ENCODE assay signal across 8 mouse cellular contexts in the genomic region with DNA sequence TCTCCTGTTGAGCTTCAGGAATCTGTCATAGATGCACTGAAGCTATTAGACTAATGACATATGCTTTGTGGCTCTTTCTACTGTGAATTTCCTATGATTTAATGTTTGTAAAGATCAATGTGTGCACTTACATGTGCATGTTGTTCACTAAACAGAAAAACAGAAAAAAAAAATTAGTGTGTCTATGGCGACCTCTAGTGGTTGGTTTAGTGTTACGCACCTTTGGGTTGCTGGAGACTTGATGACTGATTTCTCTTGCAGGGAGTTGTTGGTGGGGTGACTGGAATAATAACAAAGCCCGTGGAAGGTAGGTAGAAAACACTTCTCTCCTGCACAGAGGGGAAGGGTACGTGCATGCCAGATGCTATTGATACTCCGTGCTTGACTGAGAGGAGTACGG.
A peak's percentile ranks its signal among the peaks of the same experiment; 100 is the strongest.
DNase-seq lines count a peak whose midpoint lies in the region; ATAC-seq and TF ChIP-seq lines count a peak whose summit lies in the region.

No protein-coding gene starts in this region.

- no peak overlapping the region for H3K4me2 ChIP-seq in forebrain, embryonic 14.5 days (ENCODE audit: low read length)
- no peak overlapping the region for H3K4me2 ChIP-seq in forebrain, embryonic 16.5 days (ENCODE audit: low read length)
- H3K4me2 ChIP-seq in liver, postnatal 0 days (ENCODE audit: low read depth, low read length) = no peak overlapping the region
- H3K4me2 ChIP-seq in liver, embryonic 12.5 days = no peak overlapping the region
- no peak overlapping the region for H3K4me2 ChIP-seq in midbrain, postnatal 0 days (ENCODE audit: low read depth, low read length, poor library complexity, severe bottlenecking)

- no peaks in the 10 kb centered on the region for H3K9me3 ChIP-seq in forebrain, embryonic 14.5 days (replicated peaks; ENCODE audit: control insufficient read depth, low read length)
- no peaks in the 10 kb centered on the region for H3K9me3 ChIP-seq in forebrain, embryonic 16.5 days (ENCODE audit: control insufficient read depth, low read length)
- no peaks in the 10 kb centered on the region for H3K9me3 ChIP-seq in liver, postnatal 0 days (ENCODE audit: low read length)
- H3K9me3 ChIP-seq in liver, embryonic 12.5 days (replicated peaks) = no peaks in the 10 kb centered on the region
- H3K9me3 ChIP-seq in midbrain, postnatal 0 days (ENCODE audit: low read length) = no peaks in the 10 kb centered on the region

- no peaks in the 10 kb centered on the region for H3K4me1 ChIP-seq in forebrain, embryonic 14.5 days (ENCODE audit: control insufficient read depth, insufficient read depth, low read length)
- H3K4me1 ChIP-seq in forebrain, embryonic 16.5 days (replicated peaks; ENCODE audit: control insufficient read depth, insufficient read depth, low read length) = no peaks in the 10 kb centered on the region
- no peaks in the 10 kb centered on the region for H3K4me1 ChIP-seq in liver, postnatal 0 days (ENCODE audit: insufficient read depth)
- no peaks in the 10 kb centered on the region for H3K4me1 ChIP-seq in liver, embryonic 12.5 days
- no peaks in the 10 kb centered on the region for H3K4me1 ChIP-seq in midbrain, postnatal 0 days (ENCODE audit: insufficient read depth, low read length)

- H3K9ac ChIP-seq in forebrain, embryonic 14.5 days (ENCODE audit: low read length) = no peak overlapping the region
- no peak overlapping the region for H3K9ac ChIP-seq in forebrain, embryonic 16.5 days (replicated peaks; ENCODE audit: low read depth, low read length)
- no peak overlapping the region for H3K9ac ChIP-seq in liver, postnatal 0 days (replicated peaks)
- no peak overlapping the region for H3K9ac ChIP-seq in liver, embryonic 12.5 days
- H3K9ac ChIP-seq in midbrain, postnatal 0 days (replicated peaks; ENCODE audit: low read length, poor library complexity, severe bottlenecking) = no peak overlapping the region

- no peaks in the 10 kb centered on the region for H3K27me3 ChIP-seq in forebrain, embryonic 14.5 days (replicated peaks; ENCODE audit: control insufficient read depth, insufficient read depth, low read length)
- H3K27me3 ChIP-seq in forebrain, embryonic 16.5 days (replicated peaks; ENCODE audit: control insufficient read depth, insufficient read depth, low read length) = no peaks in the 10 kb centered on the region
- H3K27me3 ChIP-seq in liver, postnatal 0 days (ENCODE audit: insufficient read depth, low read length) = no peaks in the 10 kb centered on the region
- H3K27me3 ChIP-seq in liver, embryonic 12.5 days (replicated peaks) = no peaks in the 10 kb centered on the region
- no peaks in the 10 kb centered on the region for H3K27me3 ChIP-seq in midbrain, postnatal 0 days (ENCODE audit: insufficient read depth, low read length)

- peak; percentile 82 for DNase-seq in forebrain, embryonic 14.5 days (ENCODE audit: low spot score)
- no peak for DNase-seq in liver, postnatal 0 days
- DNase-seq in c-Kit-positive CD71-negative TER-119-negative erythroid progenitor cells, embryonic 14.5 days (ENCODE audit: low read depth) = peak; percentile 23
- peak; percentile 80 for DNase-seq in midbrain, postnatal 0 days (ENCODE audit: low spot score)
- DNase-seq in adrenal gland, adult 2 months = no peak

- no peak for TF ChIP-seq EP300 in liver, postnatal 0 days (IDR thresholded peaks at IDR 0.05; ENCODE audit: low read depth)

- no peak overlapping the region for H3K4me3 ChIP-seq in forebrain, embryonic 14.5 days (ENCODE audit: low read depth, low read length)
- no peak overlapping the region for H3K4me3 ChIP-seq in forebrain, embryonic 16.5 days (replicated peaks; ENCODE audit: low read length)
- no peak overlapping the region for H3K4me3 ChIP-seq in liver, postnatal 0 days (ENCODE audit: low read depth, low read length)
- H3K4me3 ChIP-seq in liver, embryonic 12.5 days = no peak overlapping the region
- no peak overlapping the region for H3K4me3 ChIP-seq in midbrain, postnatal 0 days (ENCODE audit: low read depth, low read length)

- ATAC-seq in forebrain, embryonic 14.5 days = no peak
- ATAC-seq in forebrain, embryonic 16.5 days = no peak
- ATAC-seq in liver, postnatal 0 days = no peak
- ATAC-seq in liver, embryonic 12.5 days = no peak
- ATAC-seq in midbrain, postnatal 0 days (ENCODE audit: low FRiP score) = no peak
- no peak for ATAC-seq in inflammation-experienced regulatory T-cells, adult 6 months

- peaks cover 11% of the 10 kb centered on the region; the same call in 1 of the 2 replicates for H3K36me3 ChIP-seq in forebrain, embryonic 14.5 days (ENCODE audit: control insufficient read depth, insufficient read depth, low read length)
- peaks cover 10% of the 10 kb centered on the region for H3K36me3 ChIP-seq in forebrain, embryonic 16.5 days (ENCODE audit: control insufficient read depth, insufficient read depth)
- H3K36me3 ChIP-seq in liver, postnatal 0 days (replicated peaks; ENCODE audit: insufficient read depth, low read length) = peaks cover 37% of the 10 kb centered on the region
- peaks cover 72% of the 10 kb centered on the region for H3K36me3 ChIP-seq in liver, embryonic 12.5 days
- peaks cover 11% of the 10 kb centered on the region; the same call in 1 of the 2 replicates for H3K36me3 ChIP-seq in midbrain, postnatal 0 days (ENCODE audit: insufficient read depth, low read length)

- 43% methylated on average over 6 of the region's 6 CpGs for WGBS in forebrain, embryonic 14.5 days
- 40% methylated on average over 6 of the region's 6 CpGs for WGBS in forebrain, embryonic 16.5 days
- 47% methylated on average over 6 of the region's 6 CpGs for WGBS in liver, postnatal 0 days (ENCODE audit: insufficient replicate concordance)
- 43% methylated on average over 6 of the region's 6 CpGs for WGBS in liver, embryonic 12.5 days (ENCODE audit: insufficient replicate concordance)
- 41% methylated on average over 6 of the region's 6 CpGs for WGBS in midbrain, postnatal 0 days

- no peak overlapping the region for H3K27ac ChIP-seq in forebrain, embryonic 14.5 days (ENCODE audit: low read depth, low read length)
- no peak overlapping the region for H3K27ac ChIP-seq in forebrain, embryonic 16.5 days (ENCODE audit: low read length)
- H3K27ac ChIP-seq in liver, postnatal 0 days (ENCODE audit: low read depth) = no peak overlapping the region
- no peak overlapping the region for H3K27ac ChIP-seq in liver, embryonic 12.5 days
- H3K27ac ChIP-seq in midbrain, postnatal 0 days (ENCODE audit: low read depth, low read length) = no peak overlapping the region

- peak; percentile 76 for TF ChIP-seq CTCF in liver, postnatal 0 days (IDR thresholded peaks at IDR 0.05; ENCODE audit: low read depth)
- TF ChIP-seq CTCF in midbrain, postnatal 0 days (IDR thresholded peaks at IDR 0.05) = peak; percentile 88

Comparison
In these comparisons a context has a peak if more than half of its experiments do, and no peak if none do; other contexts are left out.
1. DNase-seq: peak in forebrain, embryonic 14.5 days (single experiment), c-Kit-positive CD71-negative TER-119-negative erythroid progenitor cells, embryonic 14.5 days (single experiment) and midbrain, postnatal 0 days (single experiment); none in liver, postnatal 0 days (single experiment) and adrenal gland, adult 2 months (single experiment).